Mouse (Mus musculus): ENCODE results near the gene Pbx4. TPM values are rescaled to one million over a fixed set of nuclear protein-coding genes. Genes with fewer than 3 reads are reported as not detected.

Pbx4 gene
- polyA plus RNA-seq, 1 experiment: 3.7 TPM

DNA sequence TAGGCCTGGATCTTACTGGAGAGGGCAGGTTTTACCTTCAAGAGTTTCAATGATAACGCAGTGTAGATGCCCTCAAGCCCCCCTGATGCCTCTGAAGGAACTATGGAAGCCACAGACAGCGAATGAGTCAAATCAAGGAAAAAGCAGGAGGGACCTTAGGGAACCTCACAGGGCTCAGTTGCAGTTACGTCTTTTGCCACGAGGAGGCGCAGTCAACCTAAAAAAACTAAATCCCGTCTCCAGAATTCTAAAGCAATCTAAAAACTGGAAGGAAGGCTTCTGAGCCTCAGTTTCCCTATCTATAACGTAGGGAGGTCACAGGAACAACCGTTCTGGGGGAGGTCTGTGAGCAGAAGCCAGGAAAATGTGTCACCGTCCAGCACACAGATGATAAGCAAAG lies 41.9 kb downstream of the Pbx4 start:
- DNase-seq (ENCODE audit: low read depth): no peak

DNA sequence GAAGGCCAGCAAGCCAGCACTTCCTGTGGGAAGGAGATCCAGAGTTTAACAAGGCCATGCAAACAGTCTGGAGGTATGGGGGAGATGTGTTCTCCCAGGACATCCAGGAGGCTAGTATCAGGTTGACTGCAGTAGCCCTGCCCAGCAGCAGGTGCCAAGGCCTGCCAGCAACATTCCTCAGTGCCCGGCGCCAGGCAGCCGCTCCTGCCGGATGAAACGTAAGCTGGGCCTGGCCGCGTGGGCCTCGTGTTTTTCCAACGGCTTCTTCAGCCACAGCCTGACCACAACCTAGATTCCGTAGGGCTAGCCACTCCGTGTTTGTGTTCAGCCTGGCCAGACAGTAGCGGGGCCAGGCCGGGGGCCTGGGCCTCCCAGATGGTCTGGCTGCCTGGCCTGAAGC lies 42.4 kb downstream of the Pbx4 start:
- no peak for DNase-seq (ENCODE audit: low read depth)

DNA sequence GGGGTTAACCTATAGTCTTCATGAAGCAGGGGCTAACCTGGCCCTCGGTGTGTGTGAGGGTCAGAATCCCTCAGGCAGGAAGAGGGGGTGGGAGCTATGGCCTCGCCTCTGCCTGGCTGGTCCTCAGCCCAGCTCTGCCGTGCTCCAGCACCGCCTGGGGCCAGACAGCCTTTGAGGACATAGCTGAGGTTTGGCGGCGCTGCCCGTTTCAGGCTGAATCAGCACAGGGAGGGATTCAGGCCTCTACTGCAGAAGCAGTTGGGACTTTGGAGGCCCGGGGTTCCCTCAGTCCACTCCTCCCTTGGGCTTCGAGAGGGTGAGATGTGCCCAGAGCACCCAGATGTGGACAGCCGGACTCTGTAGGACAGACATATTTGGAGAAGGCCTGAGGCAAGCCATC lies 43.8 kb downstream of the Pbx4 start:
- DNase-seq (ENCODE audit: low read depth): no peak

DNA sequence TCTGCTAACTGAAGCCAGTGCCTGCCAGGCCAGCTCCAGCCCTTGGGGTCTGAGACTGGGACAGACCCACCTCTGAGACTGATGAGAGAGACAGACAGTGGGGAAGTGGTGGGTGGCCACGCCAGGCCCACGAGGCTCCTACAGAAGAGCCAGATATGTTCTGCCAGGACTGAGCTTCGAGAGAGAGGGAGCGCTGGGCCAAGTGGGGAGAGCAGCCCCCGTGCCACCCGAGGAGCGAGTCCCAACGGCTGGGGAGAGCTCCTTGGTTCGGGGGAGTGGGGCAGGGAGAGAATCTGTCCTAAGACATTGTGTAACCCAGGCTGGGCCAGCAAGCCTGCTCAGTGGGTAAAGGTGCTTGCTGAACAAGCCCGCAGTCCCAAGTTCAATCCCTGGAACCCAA lies 44.7 kb downstream of the Pbx4 start:
- no peak for DNase-seq (ENCODE audit: low read depth)

DNA sequence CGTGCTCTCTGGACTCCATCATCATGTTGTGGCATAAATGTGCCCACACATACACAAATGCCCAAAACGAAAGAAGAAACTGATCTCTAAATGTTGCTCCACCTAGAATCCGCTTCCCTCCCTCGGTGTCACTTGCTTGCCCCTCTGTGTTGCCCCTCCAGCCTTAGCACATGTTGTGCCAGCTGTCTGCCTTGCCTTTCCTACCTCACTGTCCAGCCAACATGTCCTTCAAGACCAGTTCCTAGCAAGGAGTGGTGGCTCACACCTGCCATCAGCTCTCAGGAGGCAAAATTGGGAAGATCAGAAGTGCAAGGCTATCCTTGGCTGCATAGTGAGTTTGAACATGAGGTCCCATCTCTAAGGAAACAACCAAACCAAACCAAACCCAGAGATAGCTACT lies 45.1 kb downstream of the Pbx4 start:
- no peak for DNase-seq (ENCODE audit: low read depth)

DNA sequence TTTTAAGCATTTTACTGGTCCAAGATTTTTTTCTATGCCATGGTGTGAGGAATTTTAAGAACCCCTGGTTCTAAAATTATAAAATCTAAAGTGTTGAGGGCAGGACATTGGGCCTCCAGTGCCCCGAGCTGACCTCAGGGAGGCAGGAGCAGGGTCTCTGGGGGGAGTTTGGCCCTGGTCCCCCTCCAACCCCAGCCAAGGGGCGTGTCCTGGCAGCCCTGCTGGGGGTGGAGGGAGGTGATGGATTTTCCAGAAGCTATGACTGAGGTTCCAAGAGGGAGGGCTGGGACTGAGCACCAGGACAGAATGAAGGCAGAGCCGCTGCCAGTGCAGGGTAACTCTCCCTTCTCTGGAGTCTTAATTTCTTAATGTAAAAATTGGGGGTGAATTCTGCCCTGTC lies 45.7 kb downstream of the Pbx4 start:
- no peak for DNase-seq (ENCODE audit: low read depth)

DNA sequence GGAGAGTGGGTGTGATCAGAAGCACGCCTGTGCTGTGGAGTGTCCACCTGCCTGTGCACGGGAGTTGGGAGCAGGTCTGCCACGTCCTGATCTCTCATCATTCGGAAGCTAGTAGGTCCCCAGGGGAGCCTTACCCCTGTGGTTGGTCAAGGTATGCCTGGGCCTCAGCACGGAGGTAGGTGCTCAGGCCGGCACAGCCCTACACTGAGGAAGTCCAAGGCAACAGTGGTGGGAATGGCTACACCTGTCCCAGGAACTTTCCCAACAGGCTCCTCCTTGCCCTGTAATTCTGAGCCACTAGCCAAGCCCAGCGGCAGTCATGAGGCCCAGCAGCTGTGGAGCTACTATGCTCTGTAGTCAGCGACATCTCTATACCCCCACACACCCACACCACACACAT lies 47.4 kb downstream of the Pbx4 start:
- DNase-seq (ENCODE audit: low read depth): no peak

DNA sequence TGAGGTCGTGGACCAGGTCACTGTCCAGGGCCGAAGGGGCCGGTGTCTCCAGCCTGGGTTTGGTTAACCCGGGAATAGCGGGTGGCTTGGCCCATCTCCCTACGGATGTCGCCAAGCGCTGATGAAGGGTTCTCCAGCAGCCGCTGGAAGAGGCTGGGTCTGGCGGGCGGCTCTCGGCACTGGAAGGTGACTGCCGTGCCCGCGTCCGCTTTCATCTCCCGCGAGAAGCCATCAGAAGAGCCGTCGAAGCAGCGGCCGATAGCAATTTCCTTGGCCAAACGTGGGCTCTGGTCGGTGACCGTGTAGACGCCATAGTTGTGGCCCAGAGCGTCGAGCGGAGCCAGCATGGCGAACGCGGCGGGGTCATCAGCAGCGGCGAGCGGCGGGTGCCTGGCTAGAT lies 48.5 kb downstream of the Pbx4 start:
- DNase-seq (ENCODE audit: low read depth): no peak

DNA sequence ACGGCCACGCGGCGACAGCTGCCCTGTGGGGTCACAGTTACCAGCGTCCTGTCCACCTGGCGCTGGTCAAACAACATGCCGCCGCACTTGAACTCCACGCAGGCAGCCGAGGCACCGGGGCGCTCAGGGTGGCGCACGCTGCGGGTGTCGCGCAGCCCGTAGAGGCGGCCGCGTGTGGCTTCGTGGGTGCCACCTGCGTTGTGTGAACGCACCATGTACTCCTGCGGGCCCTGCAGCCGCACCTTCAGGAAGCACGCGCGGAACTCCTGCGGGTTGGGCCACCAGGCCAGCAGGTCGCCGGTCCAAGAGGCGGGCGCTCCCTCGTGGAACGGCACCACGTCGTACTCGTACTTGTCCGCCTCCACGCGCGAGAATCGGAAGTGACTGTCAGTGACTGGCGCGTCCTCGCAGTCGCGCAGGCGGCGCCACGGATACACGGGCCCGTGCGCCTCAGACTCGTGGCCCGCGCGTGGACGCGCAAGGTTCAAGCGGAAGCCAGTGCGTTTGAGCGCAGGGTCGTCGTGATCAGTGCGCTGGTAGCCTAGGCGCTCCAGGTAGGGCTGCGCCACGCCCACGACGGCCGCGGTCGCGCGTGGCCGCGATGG lies 49.1 kb downstream of the Pbx4 start:
- no peak for DNase-seq (ENCODE audit: low read depth)

DNA sequence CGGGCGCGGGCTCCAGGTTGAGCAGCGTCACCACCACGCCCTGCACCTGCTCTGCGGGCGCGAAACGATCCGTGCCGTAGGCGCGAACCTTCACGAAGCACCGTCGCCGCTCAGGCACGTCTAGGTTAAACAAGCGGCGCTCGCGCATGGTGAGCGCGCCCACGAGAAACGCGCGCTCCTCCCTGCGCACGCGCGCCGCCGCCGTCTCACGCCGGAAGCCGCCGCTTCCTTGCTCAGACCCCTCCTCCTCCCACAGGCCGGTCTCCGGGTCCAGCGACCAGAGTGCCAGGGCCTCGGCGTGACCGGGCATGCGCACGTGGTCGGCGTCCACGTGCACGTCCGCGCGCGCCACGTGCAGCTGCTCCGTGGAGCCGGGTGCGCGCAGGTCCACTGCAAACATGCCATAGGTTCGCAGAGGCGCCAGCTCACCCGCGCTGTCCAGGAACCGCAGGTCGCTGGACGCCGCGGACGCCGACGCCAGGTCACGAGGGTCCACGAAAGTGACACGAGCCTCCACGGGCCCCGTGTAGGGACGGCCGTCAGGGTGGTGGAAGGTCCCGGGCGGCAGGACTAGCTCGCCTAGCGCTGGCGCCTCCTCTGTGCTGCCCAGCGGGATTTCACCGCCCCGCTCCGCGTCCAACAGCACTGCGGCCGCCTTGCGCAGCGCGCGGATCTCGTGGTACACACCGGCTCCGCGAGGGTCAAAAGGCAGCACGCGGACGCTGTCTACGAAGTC lies 49.9 kb downstream of the Pbx4 start:
- no peak for DNase-seq (ENCODE audit: low read depth)

DNA sequence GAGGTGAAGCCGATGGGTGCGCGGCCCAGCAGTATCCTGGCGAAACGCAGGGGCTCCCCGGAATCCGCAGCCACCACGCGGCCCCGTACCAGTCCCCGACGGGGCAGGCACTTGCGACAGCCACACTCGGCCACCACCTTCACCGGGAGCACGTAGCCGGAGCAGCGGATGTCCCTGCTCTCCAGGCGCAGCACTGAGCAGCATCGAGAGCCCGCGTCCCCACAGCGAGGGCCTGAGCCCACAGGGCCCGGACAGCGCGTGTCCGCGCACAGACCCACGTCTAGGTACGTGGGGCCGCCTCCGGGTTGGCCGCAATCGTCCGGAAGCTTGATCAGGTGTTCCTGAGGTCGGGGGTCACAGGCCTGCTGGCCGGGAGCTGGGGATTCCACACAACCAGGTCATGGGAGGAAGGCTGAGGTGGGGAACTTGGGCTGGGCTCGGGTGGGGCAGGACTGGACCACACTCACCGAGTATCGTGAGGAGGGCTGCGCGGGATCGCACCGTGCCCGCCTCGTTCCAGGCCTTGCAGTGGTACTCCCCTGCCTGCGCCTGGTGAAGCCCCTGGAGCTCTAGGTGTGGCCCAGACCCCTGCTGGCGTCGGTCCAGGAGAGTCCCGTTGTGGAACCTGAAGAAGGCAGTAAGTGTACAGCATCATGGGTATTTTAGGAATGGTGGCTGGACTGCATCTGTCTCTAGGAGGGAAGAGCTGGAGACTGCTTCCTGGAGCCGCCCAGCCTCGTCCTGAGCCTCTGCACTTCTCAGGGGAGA lies 50.7 kb downstream of the Pbx4 start:
- no peak for DNase-seq (ENCODE audit: low read depth)

DNA sequence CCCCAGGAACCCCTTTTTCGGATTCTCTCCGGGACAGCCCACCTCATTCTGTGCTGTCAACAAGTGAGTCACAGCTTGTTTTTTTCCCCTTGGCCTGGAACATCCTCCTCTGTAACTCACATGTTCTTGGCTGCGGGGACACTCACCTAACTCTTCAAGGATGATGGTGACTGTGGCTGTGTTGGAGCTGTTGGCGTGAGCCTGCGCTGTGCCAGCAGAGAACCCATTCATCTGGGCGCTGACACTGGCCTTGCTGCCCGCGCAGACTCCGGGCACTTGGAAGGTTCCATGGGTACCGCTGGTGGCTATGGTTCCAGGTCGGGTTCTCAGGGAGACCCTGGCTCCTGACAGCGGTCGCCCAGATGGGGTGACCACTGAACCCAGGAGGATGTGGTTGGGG lies 51.9 kb downstream of the Pbx4 start:
- DNase-seq (ENCODE audit: low read depth): no peak

DNA sequence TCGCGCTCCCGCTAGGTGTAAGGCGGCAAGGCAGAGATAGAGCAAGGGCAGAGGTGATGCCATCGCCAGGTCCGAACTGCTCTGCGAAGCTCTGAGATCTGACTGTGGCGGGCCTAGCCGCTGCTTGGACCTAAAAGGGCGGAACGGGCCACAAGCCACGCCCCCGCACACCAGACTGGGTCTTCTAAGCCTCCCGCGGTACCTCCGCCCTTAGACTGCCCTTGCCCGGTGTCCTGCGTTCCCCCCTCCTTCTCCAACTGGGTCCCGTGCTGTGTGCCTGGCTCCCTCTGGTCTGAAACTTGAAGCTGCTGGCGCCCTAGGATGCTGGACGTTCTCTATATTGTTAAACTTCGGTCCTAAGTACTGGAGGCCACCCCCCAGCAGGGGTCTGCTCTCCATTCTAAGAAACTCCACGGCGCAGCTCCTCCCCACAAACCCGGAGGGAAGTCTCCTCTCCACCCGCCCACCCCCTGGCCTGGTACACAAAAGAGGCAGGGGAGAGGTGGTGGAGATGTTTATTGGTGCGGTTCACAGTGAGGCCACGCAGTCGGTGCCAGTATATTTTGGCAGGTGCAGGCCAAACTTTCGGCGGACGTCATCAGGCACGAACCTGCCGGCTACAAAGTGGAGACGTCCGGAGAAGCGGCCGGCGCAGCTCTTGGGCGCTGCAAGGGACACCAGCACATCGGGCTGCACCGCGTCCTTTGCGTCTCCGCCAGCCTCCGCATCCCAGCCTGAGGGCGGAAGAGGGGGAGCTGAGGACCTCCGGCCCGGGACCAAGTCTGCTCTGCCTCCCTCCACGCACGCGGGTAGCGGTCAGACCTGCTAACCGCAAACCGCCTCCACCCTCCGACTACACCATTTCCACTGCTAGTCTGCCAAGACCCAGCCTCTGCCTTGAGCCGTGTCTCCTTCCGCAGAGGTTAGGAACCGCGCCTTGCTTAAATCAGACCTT lies 55.3 kb downstream of the Pbx4 start, which contains the start of gene Cilp2:
Cilp2 (minus strand) TSS at position 399 of the 955 bp plus-strand sequence.
- no peak for DNase-seq (ENCODE audit: low read depth)

DNA sequence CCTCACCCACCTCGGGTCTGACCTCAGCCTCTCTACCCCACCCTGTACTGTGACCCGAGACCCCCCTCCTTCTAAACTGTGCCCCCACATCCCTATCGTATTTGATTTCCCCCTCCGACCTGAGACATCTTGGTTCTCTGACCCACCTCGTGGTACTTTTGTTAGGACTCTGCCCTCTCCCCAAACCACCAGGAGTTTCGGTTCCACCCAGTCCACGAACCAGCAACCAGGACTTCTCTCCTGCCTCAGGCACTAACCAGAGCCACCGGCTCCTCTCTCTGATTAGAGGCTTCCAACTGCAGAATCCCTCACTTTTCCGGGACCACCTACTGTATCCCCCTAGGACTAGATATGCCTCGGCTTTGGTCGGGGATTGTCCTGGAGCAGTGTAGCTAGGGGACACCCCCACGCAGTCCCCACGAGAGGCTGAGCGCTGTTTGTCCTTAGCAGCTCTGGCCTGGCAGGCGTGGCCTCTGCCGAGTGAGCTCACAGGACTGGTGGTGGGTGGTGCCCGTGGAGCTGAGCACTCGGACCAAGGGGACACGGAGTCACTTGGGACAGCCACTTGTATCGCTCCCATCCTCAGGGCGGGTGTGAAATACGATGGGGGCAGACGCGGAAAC lies 56.1 kb downstream of the Pbx4 start:
- no peak for DNase-seq (ENCODE audit: low read depth)

DNA sequence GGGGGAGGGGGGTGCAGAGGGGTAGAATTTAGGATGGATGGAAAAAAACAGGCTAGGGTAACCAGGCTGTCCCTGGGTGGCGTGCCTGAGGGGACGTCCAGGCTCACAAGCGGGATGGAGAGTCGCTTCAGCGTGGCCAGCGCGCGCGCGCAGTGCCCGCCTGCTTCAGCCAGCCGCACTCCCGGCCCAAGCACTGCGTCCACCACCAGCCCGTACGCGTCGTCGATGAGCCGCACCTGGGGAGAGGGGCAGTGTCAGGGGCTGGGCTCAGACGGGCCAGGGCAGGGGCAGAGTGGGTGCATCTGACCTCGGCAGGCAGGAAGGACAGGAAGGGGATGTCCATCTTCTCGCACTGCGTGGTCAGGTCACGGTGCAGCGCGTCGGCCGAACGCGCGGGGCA lies 56.6 kb downstream of the Pbx4 start:
- no peak for DNase-seq (ENCODE audit: low read depth)

DNA sequence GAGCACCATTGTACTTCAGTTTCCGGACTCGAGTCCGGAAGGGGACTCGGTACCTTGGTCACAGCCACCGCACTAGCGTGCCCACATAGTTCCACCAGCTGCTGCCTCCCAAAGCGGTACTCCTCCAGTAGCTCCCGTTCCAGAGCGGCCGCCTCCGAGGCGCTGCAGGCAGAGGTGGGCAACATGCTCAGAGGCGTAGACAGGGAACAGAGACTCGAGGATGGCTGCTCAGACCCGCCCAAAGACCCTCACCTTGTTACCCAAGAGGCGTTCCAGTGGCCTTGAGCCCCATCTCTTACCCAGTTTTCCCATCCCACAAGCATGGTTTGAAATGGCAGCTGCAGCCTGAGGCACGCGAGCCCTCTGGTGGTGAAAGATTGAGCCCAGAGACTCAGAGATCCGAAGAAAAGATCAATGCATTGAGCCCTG lies 58.5 kb downstream of the Pbx4 start:
- no peak for DNase-seq (ENCODE audit: low read depth)

DNA sequence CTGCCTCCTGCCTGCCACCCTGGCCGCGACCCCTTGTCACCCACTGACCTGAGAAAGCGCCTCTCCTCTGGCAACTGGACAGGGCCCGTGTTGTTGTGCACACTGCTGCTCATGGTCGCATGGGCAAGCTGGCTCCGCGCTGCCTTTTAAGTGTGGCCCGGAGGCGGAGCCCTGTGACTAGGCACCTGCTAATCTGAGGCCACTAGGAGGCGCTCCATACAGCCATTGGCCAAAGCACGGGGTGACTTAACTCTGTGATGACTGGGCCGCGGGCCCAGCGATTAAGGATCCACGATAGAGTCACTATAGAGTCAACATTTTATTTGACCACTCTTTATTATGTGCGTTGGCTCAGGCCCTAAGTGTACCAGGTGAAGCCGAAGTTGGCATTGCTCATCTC lies 61.6 kb downstream of the Pbx4 start:
- DNase-seq (ENCODE audit: low read depth): no peak

DNA sequence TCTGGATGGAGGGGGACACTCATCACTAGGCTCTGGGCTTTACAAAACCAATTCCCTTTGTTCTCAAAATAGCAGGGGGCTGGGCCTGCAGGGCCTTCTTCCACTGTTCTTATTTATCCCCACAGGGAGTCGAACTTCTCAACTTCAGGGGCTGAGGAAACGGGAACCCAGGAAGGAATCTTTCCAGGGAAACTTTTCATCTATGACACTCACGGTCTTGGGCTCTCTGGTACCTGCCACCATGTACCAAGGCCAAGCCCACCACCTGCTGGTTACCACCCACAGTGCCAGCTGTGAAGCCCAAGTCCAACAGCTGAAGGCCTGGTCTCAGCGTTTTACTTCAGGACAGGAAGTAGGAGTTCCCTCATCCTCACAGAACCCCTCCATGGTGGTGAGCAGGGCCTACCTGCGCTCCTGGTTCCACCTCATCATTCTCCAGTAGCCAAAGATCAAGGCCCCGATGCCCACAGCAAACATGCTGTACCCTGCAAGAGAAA lies 62.6 kb downstream of the Pbx4 start:
- DNase-seq (ENCODE audit: low read depth): no peak

DNA sequence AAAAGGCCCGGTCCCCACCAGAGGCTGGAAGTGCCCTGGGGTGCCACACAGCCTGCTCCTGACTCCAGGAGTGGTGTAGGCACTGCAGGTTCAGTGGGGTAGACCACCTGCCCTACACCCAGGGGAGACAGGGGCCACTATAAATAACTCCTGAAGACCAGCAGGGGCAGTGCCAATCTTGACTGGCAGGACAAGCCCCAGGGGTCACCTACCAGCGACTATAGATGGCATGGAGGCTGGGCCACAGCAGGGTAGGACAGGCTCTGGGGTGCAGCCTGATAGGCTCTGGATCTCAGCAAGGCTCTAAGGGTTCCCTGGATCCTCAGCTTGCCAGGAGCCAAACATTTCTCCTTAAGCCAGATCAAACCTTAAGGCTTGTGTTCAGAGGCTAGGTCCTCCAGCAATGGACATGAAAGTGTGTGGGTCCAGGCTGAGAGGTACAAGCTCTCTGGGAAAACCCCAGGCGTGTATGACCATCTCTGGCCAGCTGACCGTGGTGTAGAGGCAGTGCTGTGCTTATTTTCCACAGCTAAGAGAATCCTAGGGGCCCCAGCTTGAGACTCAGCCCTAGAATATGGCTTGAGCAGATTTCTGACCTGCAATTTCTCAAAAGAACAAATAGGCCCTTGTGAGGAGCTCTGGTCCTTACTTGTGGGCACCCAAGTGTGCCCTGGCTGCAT lies 63.6 kb downstream of the Pbx4 start:
- no peak for DNase-seq (ENCODE audit: low read depth)

DNA sequence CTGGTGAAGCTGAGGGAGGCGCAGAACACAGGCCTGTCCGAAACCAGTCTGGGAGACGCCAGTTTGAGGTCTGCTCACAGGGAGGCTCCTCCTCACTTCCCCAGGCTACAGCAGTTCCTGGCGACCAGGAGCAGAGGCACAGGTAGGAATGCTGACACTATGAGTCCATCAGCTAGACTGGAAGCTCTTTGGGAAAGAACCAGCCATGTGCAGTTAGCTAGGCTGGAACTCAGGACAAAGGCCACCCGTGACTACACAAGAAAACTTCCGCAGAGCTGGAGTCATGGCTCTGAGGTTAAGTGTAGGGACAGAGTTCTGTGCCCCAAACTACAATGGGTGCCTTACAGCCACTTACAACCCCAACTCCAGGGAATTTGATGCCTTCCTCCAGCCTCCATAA lies 65.6 kb downstream of the Pbx4 start:
- DNase-seq (ENCODE audit: low read depth): no peak

DNA sequence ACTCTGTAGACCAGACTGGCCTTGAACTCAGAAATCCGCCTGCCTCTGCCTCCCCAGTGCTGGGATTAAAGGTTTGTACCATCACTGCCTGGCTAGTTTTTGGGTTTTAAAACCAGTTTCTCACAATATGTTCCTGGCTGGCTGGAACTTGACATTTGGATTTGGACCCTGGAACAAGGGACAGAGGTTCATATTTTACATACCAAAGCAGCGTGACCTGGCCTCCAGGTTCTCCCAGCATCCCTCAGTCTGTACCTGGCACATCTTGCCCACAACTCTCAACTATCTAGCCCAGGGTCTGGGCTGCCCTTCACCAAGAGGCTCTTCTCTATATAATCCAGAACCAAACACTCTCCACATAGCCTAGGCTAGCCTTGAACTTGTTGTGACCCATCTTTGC lies 67.6 kb downstream of the Pbx4 start:
- no peak for DNase-seq (ENCODE audit: low read depth)

All from gonadal fat pad, adult 2 months (tissue).